Mouse (Mus musculus) kidney, adult 2 months (tissue): ENCODE measurements at regions not wholly inside any gene's neighbourhood (a gene's known extent, or its start where the extent isn't known, plus 50 kb on each side); places are given as distances from the start of the nearest gene placed in this dataset.

Source experiments
- DNase-seq: peaks from one replicate; pipeline ENCODE4 v3.0.0; 2021
- H3K27ac ChIP-seq: fragments of 200-500 bp; 2 replicates; pipeline ENCODE4 v1.5.1; 2012; ENCODE audit warnings: low read depth, low read length, control low read depth, inconsistent platforms; ENCODE audit not compliant: insufficient read depth
- H3K27me3 ChIP-seq: fragments of 200-500 bp; replicated peaks from 2 replicates; pipeline ENCODE4 v1.6.1; 2012; ENCODE audit warnings: mild to moderate bottlenecking, moderate library complexity, low read length, inconsistent platforms; ENCODE audit not compliant: control insufficient read depth, insufficient read depth
- H3K36me3 ChIP-seq: fragments of 200-500 bp; 2 replicates; pipeline ENCODE4 v1.6.1; 2012; ENCODE audit warnings: mild to moderate bottlenecking, moderate library complexity, low read length, inconsistent platforms; ENCODE audit not compliant: control insufficient read depth, insufficient read depth
- H3K4me1 ChIP-seq: fragments of 200-500 bp; 2 replicates; pipeline ENCODE4 v1.6.1; 2011; ENCODE audit warnings: low read length; ENCODE audit not compliant: control insufficient read depth, insufficient read depth
- H3K4me3 ChIP-seq: fragments of 200-500 bp; 2 replicates; pipeline ENCODE4 v1.5.1; 2011; ENCODE audit warnings: mild to moderate bottlenecking, low read depth, low read length, control low read depth; ENCODE audit not compliant: insufficient read depth
- CTCF ChIP-seq: fragments of 200-500 bp; conservative IDR thresholded peaks from 2 replicates; pipeline ENCODE4 v1.5.1; 2011; ENCODE audit warnings: low read depth, mild to moderate bottlenecking, control low read depth, low read length, moderate library complexity, mixed read lengths; ENCODE audit not compliant: insufficient read depth, insufficient read length
- POLR2A ChIP-seq: fragments of 200-500 bp; IDR thresholded peaks from one replicate; pipeline ENCODE4 v1.6.1; 2011; ENCODE audit warnings: low read depth, low read length, control low read depth
- WGBS: fragments of 180-500 bp; shearing (Covaris S2); methylation state at CpG from one replicate; pipeline ENCODE4 v1.1.7; 2018; 5-methylcytosine and 5-hydroxymethylcytosine counted together

DNA sequence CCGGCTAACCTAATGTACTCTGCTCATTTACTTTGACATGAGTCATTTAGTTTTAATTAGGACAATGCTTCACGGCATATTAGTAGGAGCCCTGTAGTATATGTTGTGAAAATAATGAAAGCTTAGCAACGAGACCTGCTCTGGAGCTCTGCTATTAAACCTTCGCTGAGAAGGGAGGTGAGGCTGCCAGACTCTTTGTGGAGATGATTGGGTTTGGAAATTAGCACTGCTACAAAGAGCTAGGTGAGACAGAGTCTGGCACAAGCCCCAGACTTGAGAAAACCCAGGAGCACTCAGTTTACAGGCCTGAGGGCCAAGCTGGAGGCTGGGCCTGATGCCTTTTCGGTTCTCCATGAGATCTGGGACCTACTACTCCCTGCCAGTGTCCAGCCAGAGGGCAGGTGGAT, 72.3 kb upstream of the Cacna1e start:
- Histone ChIP-seq H3K36me3 (no peaks in the 10 kb centered on the region), H3K4me1 (no peaks in the 10 kb centered on the region), H3K4me3 (no peak overlapping the region), H3K27ac (no peak overlapping the region), H3K27me3 (no peaks in the 10 kb centered on the region)
- TF ChIP-seq POLR2A, result no peak
- TF ChIP-seq CTCF, result no peak
- WGBS, result 38% methylated on average over 5 of the region's 5 CpGs
- no peak for DNase-seq

DNA sequence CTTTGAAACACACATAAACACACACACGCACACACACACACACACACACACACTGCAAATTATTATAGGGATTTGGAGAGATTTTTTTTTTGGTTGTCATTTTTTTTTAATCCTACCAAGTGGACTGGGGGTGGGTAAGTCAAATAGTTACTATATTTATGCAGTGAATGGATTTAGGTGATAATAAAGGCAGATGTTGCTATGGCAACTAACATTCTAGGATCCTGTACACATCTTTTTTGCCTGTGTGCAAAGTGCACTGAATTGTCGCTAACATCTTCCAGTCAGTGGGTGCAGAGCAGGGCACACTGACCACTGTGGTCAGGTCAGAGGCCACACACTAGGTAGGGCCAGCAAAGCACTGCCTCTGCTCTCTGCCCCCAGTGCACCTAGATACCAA, 68.4 kb upstream of the Cacna1e start:
- no peak overlapping the region for H3K27ac ChIP-seq
- DNase-seq, result no peak
- no peak overlapping the region for H3K4me3 ChIP-seq
- H3K4me1 ChIP-seq, result no peaks in the 10 kb centered on the region
- H3K27me3 ChIP-seq, result no peaks in the 10 kb centered on the region
- H3K36me3 ChIP-seq, result no peaks in the 10 kb centered on the region
- 81% methylated on average over 2 of the region's 2 CpGs for WGBS
- no peak for TF ChIP-seq POLR2A
- TF ChIP-seq CTCF, result no peak
